Mouse (Mus musculus): ENCODE data around the gene Gm3486.
"Not testable (repeated sequence)": the region's sequence is repeated elsewhere in the genome, so short reads cannot be mapped to it uniquely, and the experiment has no call there.

Gene Gm3486

GRCm38 (mm10) chr14:41489385-41489784 is at the start of gene Gm3486:
Gm3486 (minus strand) TSS chr14:41489485.
- not testable (repeated sequence) for DNase-seq (ENCODE audit: low read depth)

DNA sequence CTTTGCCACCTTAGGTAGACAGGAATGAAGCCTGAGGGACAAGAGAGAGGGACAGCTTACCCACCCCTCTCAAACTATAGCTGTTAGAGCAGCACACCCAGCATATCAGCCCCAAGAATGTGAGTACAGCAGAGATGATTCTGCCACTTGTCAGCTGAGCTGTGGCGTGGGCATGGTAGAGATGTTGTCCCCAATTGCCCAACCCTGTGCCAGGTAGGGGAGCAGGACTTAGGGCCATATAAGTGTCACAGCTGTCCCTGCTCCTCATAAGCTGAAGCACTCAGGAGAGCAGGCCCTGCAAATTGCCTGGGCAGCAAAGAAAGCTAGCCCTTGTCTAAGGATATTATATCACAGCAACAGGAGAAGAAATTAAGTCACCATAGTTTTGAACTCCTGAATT is 35.4 kb upstream of the Gm3486 start:
- DNase-seq (ENCODE audit: low read depth) = not testable (repeated sequence)

- DNase-seq (ENCODE audit: low read depth) = not testable (repeated sequence)
These were observed 31.4 kb upstream of the Gm3486 start for GRCm38 (mm10) chr14:41520683-41521082.

DNA sequence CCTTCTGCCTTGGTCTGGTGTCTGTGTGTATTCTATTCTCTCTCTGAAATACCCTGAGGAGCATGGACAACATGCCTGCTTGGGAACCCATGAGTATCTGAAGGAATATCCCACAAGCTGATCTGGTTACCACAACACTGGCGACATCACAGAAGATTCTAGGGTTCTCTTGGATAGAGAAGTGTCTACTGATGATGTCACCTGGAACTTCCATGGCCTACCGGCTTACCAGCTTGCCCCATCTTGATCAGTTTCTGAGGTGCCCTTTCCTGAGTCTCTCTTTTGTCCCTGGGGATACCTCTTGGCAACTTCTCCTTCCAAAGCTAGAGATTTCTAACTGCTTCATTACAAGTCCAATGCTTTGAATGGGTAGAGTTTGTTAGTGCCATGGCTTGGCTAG is 35.9 kb downstream of the Gm3486 start, which contains the start of gene Gm7954:
Gene Gm7954, minus strand, starts transcription at position 101 of the 400 bp plus-strand sequence.
- not testable (repeated sequence) for DNase-seq (ENCODE audit: low read depth)

All from 416B (cell line).